Comparison of ENCODE assay signal across 32 mouse cellular contexts in the genomic region with DNA sequence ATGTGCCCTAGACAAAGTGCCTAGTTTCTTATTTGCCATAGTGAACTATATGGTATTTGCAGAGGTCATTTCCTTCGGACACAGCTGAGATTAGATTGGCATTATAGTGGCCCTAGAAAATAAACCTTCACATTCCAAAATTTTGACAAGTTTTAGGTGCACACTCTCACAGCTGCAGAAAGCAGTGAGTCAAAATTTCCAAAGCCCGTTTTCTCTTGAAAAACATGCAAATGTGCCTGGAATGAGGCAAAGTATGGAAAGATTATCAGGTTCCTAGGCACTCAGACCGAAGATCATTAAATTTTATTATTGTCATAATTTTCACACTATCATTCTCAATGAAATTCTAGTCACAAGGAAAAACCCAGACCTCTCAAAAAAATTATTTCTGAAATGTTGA.
"Had no signal": no experiment of that assay in that cellular context is flagged by ENCODE, and none has a peak within 500 bp of the region (broad histone marks: within the 10 kb centered on the region; RNA-seq: fewer than 3 reads in every experiment).

No protein-coding gene starts in this region.

- H3K9ac ChIP-seq: limb, embryonic 12.5 days; limb, embryonic 13.5 days; limb, embryonic 15.5 days; liver, embryonic 12.5 days; liver, embryonic 13.5 days; liver, embryonic 14.5 days; liver, embryonic 15.5 days; liver, postnatal 0 days; lung, embryonic 14.5 days; lung, embryonic 15.5 days; midbrain, embryonic 12.5 days; midbrain, embryonic 13.5 days; midbrain, embryonic 15.5 days; neural tube, embryonic 12.5 days had no signal

- H3K9me3 ChIP-seq: limb, embryonic 10.5 days; limb, embryonic 12.5 days; limb, embryonic 13.5 days; limb, embryonic 15.5 days; liver, embryonic 12.5 days; liver, embryonic 13.5 days; liver, embryonic 15.5 days; lung, embryonic 15.5 days; megakaryocyte, embryonic 14.5 days; midbrain, embryonic 10.5 days; midbrain, embryonic 12.5 days; midbrain, embryonic 13.5 days; midbrain, embryonic 15.5 days; neural tube, embryonic 12.5 days had no signal

- ATAC-seq: liver, embryonic 12.5 days; liver, postnatal 0 days; lung, postnatal 0 days; midbrain, embryonic 13.5 days; midbrain, embryonic 15.5 days; midbrain, embryonic 16.5 days had no signal

- DNase-seq: left cerebral cortex, postnatal 4 days; liver; liver, embryonic 13.5 days; liver, postnatal 0 days; lung, adult 18-20 months; lung, adult 2 months; lung, embryonic 14.5 days; lung, postnatal 10 days; lung, postnatal 14 days; lung, postnatal 36 days; lung, postnatal 4 days; midbrain, embryonic 14.5 days had no signal

- H3K27me3 ChIP-seq: limb, embryonic 12.5 days; limb, embryonic 13.5 days; limb, embryonic 15.5 days; liver, embryonic 12.5 days; liver, embryonic 13.5 days; liver, embryonic 15.5 days; lung, embryonic 15.5 days; megakaryocyte, embryonic 14.5 days; midbrain, embryonic 12.5 days; midbrain, embryonic 13.5 days; midbrain, embryonic 15.5 days; neural tube, embryonic 12.5 days had no signal

- H3K27ac ChIP-seq: limb, embryonic 10.5 days; limb, embryonic 12.5 days; limb, embryonic 13.5 days; liver, embryonic 12.5 days; liver, embryonic 13.5 days; liver, embryonic 14.5 days; liver, embryonic 15.5 days; lung, embryonic 15.5 days; macrophage; midbrain, embryonic 10.5 days; midbrain, embryonic 12.5 days; midbrain, embryonic 13.5 days; midbrain, embryonic 15.5 days; neural tube, embryonic 12.5 days had no signal

- H3K4me3 ChIP-seq: limb, embryonic 10.5 days; limb, embryonic 12.5 days; limb, embryonic 13.5 days; limb, embryonic 15.5 days; liver, embryonic 12.5 days; liver, embryonic 13.5 days; liver, embryonic 15.5 days; lung, embryonic 15.5 days; megakaryocyte, embryonic 14.5 days; midbrain, embryonic 10.5 days; midbrain, embryonic 12.5 days; midbrain, embryonic 13.5 days; midbrain, embryonic 15.5 days; myocyte; neural tube, embryonic 12.5 days had no signal

- H3K36me3 ChIP-seq: limb, embryonic 10.5 days; limb, embryonic 12.5 days; limb, embryonic 13.5 days; limb, embryonic 15.5 days; liver, embryonic 12.5 days; liver, embryonic 13.5 days; liver, embryonic 15.5 days; lung, embryonic 15.5 days; midbrain, embryonic 10.5 days; midbrain, embryonic 12.5 days; midbrain, embryonic 13.5 days; midbrain, embryonic 15.5 days; neural tube, embryonic 12.5 days had no signal

- H3K4me2 ChIP-seq: limb, embryonic 12.5 days; limb, embryonic 13.5 days; limb, embryonic 15.5 days; liver, embryonic 11.5 days; liver, embryonic 12.5 days; liver, embryonic 13.5 days; liver, embryonic 15.5 days; lung, embryonic 14.5 days; lung, embryonic 15.5 days; midbrain, embryonic 11.5 days; midbrain, embryonic 12.5 days; midbrain, embryonic 13.5 days; midbrain, embryonic 15.5 days; neural tube, embryonic 12.5 days had no signal

- H3K4me1 ChIP-seq: limb, embryonic 10.5 days; limb, embryonic 12.5 days; limb, embryonic 13.5 days; limb, embryonic 15.5 days; liver, embryonic 12.5 days; liver, embryonic 13.5 days; liver, embryonic 15.5 days; lung, embryonic 15.5 days; midbrain, embryonic 10.5 days; midbrain, embryonic 12.5 days; midbrain, embryonic 13.5 days; midbrain, embryonic 15.5 days; neural tube, embryonic 12.5 days had no signal
